Mouse (Mus musculus) liver, embryonic 14.5 days (tissue): ENCODE data around the gene Lbhd1. TPM values are rescaled to one million over a fixed set of nuclear protein-coding genes. Genes with fewer than 3 reads are reported as not detected.

Source experiments
- ATAC-seq: fragments of 200-750 bp; cut with Nextera tagmentation; 2 replicates; pipeline ENCODE4 v1.8.0; 2017; ENCODE audit warnings: moderate number of reproducible peaks, mild to moderate bottlenecking, moderate library complexity; ENCODE audit not compliant: insufficient read depth
- DNase-seq, 3 experiments: peaks; one replicate each; pipeline ENCODE4 v3.0.0-alpha.2; 2012 to 2013; ENCODE audit warnings: low read depth in 3 of 3, low spot score in 3 of 3
- H3K27ac ChIP-seq: fragments of 300-500 bp; sonication (generic); 2 replicates; pipeline ENCODE4 v1.5.1; 2014; ENCODE audit warnings: moderate library complexity, mild to moderate bottlenecking, control low read depth, inconsistent platforms
- H3K27me3 ChIP-seq: fragments of 300-500 bp; sonication (generic); 2 replicates; pipeline ENCODE4 v1.6.1; 2014; ENCODE audit warnings: mild to moderate bottlenecking, low read length, moderate library complexity; ENCODE audit not compliant: control insufficient read depth, insufficient read depth
- H3K36me3 ChIP-seq: fragments of 300-500 bp; sonication (generic); replicated peaks from 2 replicates; pipeline ENCODE4 v1.6.1; 2014; ENCODE audit warnings: low read depth; ENCODE audit not compliant: control insufficient read depth, insufficient read depth
- H3K4me1 ChIP-seq, 2 experiments: fragments of 200-500 bp in 1 of 2; fragments of 300-500 bp in 1 of 2; sonication (generic) in 1 of 2; replicated peaks; 2 replicates each; pipeline ENCODE4 v1.6.1; 2012 to 2014; ENCODE audit warnings: antibody characterized with exemption in 1 of 2, inconsistent platforms in 1 of 2, low read length in 1 of 2; ENCODE audit not compliant: control insufficient read depth in 2 of 2, insufficient read depth in 2 of 2
- H3K4me2 ChIP-seq: fragments of 300-500 bp; sonication (generic); 2 replicates; pipeline ENCODE4 v1.6.1; 2014; ENCODE audit warnings: low read depth, mild to moderate bottlenecking, control low read depth, moderate library complexity
- H3K4me3 ChIP-seq, 2 experiments: fragments of 200-500 bp in 1 of 2; fragments of 300-500 bp in 1 of 2; sonication (generic) in 1 of 2; 2 replicates each; pipeline ENCODE4 v1.5.1; 2012 to 2014; ENCODE audit warnings: low read depth in 2 of 2, low read length in 2 of 2, mild to moderate bottlenecking in 2 of 2, control low read depth in 1 of 2, inconsistent platforms in 1 of 2, moderate library complexity in 1 of 2; ENCODE audit not compliant: insufficient read depth in 1 of 2
- H3K9ac ChIP-seq: fragments of 300-500 bp; sonication (generic); replicated peaks from 2 replicates; pipeline ENCODE4 v1.6.1; 2014; ENCODE audit warnings: mild to moderate bottlenecking, control low read depth, moderate library complexity
- H3K9me3 ChIP-seq: fragments of 300-500 bp; sonication (generic); 2 replicates; pipeline ENCODE4 v1.6.1; 2016; ENCODE audit warnings: low read length, mixed read lengths; ENCODE audit not compliant: control insufficient read depth
- CTCF ChIP-seq: IDR thresholded peaks from 2 replicates; pipeline ENCODE4 v1.5.1; 2016; ENCODE audit warnings: antibody characterized with exemption, low read depth, control low read depth
- EP300 ChIP-seq: IDR thresholded peaks from 2 replicates; pipeline ENCODE4 v1.6.1; 2016; ENCODE audit warnings: antibody characterized with exemption, low read depth
- WGBS: fragments of 180-500 bp; shearing (Covaris S2); extraction: QIAGEN DNeasy Blood & Tissue Kit; methylation state at CpG from one replicate; pipeline ENCODE4 v1.1.7; 2014; ENCODE audit not compliant: insufficient replicate concordance; 5-methylcytosine and 5-hydroxymethylcytosine counted together
- polyA plus RNA-seq, 2 experiments: library from polyadenylated mRNA; depleted of rRNA in 1 of 2; stranded (reverse) in 1 of 2; unstranded in 1 of 2; fragments of >200 nt; fragmentation: Nextera tagmentation in 1 of 2; extraction: Ambion mirVana in 1 of 2; gene quantifications; 2 replicates each; pipeline versions ENCODE4 v1.2.1 to v1.2.3; 2012 to 2014

Gene Lbhd1
- polyA plus RNA-seq, 2 experiments, result 3.7 to 43.7 TPM

DNA sequence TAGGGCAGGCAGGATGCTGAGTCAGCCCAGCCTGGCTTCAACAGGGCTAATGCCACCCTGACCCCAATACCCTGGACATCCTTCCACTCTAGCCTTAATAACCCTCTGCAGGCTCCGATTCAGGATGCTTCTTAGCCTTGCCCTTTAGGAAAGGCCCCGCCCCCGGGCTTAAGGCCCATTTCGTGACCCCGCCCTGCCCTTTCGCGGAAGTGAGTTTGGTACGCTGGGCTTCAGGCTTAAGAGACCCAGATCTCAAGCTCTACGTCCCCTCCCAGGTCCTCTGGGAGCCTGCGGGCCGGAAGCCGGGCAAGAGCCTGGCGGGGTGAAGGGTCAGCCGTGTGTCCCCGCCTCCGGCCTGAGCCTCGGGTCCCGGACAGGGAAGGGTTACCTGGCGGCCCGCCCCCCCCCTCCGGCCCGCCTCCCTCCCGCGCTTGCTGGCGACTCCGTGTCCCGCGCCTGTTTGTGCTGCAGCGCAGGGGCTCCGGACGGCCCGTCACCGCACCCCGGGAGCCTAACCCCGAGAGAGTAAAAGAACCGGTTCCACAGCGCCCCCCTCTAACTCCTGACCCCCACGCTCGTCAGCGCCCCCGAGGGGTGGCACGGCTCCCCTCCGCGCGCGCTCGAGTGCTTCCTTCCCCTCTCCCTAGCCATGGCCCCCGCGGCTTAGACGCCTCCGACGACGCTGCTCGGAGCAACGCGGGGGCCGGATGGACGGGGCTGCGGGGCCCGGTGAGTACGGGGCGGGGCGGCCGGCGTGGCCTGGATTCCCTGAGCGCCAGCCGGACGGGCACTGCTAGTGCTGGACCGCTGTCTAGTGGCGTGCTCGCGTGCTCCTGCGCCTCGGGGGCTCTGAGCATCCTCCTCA is 45.9 kb downstream of the Lbhd1 start, which contains the start of the genes Rom1 and Eml3:
TSS of gene Rom1 (minus strand) at position 133 of the 865 bp plus-strand sequence.
TSS of gene Eml3 (plus strand) at position 329 of the 865 bp plus-strand sequence.
- ATAC-seq (peak; percentile 75), DNase-seq (peak; percentile 64 to 79 (median 74))
- TF ChIP-seq CTCF, result peak; percentile 67
- TF ChIP-seq EP300, result no peak
- Histone ChIP-seq H3K27me3 (no peaks in the 10 kb centered on the region), H3K27ac (peak within 1 kb of the TSS; percentile 64), H3K9me3 (no peaks in the 10 kb centered on the region), H3K9ac (peak within 1 kb of the TSS; percentile 74), H3K36me3 (peaks cover 8% of the 10 kb centered on the region), H3K4me3 (peak within 1 kb of the TSS; percentile 70 to 72), H3K4me1 (peaks cover 20 to 30% of the 10 kb centered on the region in 2 experiments), H3K4me2 (peak within 1 kb of the TSS; percentile 76)
- WGBS, result under 1% methylated on average over 72 of the region's 74 CpGs

DNA sequence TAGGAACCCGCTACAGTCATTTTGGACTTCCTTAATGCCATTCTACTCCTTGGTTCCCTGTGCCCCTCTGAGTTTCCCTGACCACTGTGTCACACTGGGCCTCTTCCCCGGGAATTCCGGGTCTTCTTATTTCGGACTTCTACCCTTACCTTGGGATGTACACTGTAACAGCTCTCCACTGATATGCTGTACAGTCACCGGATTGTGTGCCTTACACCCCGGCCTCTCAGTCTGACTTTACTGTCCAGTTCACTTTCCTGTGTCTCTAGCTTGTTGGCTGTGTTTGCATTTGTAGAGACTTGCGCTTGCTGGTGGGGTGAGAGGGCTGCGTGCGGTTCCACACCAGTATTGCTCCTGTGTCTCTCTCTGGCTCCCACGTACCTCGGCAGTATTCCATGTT is 46.6 kb downstream of the Lbhd1 start:
- H3K4me3 ChIP-seq, result peak overlapping the region; percentile 70 to 72
- DNase-seq (no peak), ATAC-seq (no peak)
- H3K36me3 ChIP-seq, result peaks cover 8% of the 10 kb centered on the region
- peak overlapping the region; percentile 74 for H3K9ac ChIP-seq
- peak overlapping the region; percentile 76 for H3K4me2 ChIP-seq
- WGBS, result 8% methylated on average over 11 of the region's 11 CpGs
- no peak overlapping the region; the same call in 1 of the 2 replicates for H3K27ac ChIP-seq
- H3K27me3 ChIP-seq, result no peaks in the 10 kb centered on the region
- no peaks in the 10 kb centered on the region for H3K9me3 ChIP-seq
- TF ChIP-seq EP300 (no peak), CTCF (no peak)
- H3K4me1 ChIP-seq, result peaks cover 20 to 30% of the 10 kb centered on the region in 2 experiments

DNA sequence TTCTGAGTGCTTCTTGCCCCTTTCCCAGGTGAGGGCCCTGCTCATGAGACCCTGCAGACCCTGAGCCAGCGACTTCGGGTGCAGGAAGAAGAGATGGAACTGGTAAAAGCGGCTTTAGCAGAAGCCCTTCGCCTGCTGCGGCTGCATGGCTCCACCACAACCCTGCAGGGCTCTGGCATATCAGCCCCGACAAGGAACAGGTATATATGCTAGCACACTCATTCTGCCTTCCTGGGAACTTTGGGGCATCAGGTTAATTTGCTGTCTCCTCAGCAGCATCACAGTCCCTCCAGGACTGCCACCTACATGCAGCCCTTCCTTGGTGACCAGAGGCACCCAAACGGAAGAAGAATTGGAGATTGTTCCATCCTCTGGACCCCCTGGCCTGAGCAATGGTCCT is 47.2 kb downstream of the Lbhd1 start:
- DNase-seq (no peak), ATAC-seq (no peak)
- no peaks in the 10 kb centered on the region for H3K9me3 ChIP-seq
- peak overlapping the region; percentile 70 to 72; a peak in 2 of 4 replicates for H3K4me3 ChIP-seq
- H3K4me2 ChIP-seq, result peak overlapping the region; percentile 76
- no peak overlapping the region for H3K27ac ChIP-seq
- H3K4me1 ChIP-seq, result peaks cover 20 to 30% of the 10 kb centered on the region in 2 experiments
- WGBS, result 69% methylated on average over 7 of the region's 7 CpGs
- peaks cover 8% of the 10 kb centered on the region for H3K36me3 ChIP-seq
- no peak overlapping the region for H3K9ac ChIP-seq
- TF ChIP-seq CTCF (no peak), EP300 (no peak)
- H3K27me3 ChIP-seq, result no peaks in the 10 kb centered on the region

DNA sequence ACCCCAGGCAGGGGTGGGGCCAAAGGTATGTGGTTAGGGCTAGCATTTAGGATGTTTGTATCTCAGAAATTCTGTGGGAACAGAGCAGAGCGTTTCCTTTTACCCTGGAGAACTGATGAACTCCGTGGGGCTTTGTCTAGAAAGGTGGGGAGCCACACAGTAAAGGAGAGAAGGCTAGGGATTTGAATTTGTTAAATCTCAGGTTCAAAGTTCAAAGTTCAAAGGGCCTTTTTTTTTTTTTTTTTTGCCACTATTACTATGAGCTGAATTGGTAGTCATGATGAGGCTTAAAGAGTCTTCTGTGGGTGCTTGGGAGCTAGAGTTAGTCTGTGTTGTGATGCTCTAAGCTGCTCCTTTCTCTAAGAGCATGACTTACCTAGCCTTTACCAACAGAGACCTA is 53.2 kb downstream of the Lbhd1 start:
- Histone ChIP-seq H3K4me3 (no peak overlapping the region), H3K9ac (no peak overlapping the region), H3K27me3 (no peaks in the 10 kb centered on the region), H3K36me3 (peaks cover 10% of the 10 kb centered on the region), H3K4me1 (peaks cover 4 to 7% of the 10 kb centered on the region in 2 experiments), H3K9me3 (no peaks in the 10 kb centered on the region), H3K4me2 (no peak overlapping the region), H3K27ac (no peak overlapping the region)
- DNase-seq (no peak), ATAC-seq (no peak)
- TF ChIP-seq CTCF (no peak), EP300 (no peak)
- 84% methylated on average over 2 of the region's 2 CpGs for WGBS

DNA sequence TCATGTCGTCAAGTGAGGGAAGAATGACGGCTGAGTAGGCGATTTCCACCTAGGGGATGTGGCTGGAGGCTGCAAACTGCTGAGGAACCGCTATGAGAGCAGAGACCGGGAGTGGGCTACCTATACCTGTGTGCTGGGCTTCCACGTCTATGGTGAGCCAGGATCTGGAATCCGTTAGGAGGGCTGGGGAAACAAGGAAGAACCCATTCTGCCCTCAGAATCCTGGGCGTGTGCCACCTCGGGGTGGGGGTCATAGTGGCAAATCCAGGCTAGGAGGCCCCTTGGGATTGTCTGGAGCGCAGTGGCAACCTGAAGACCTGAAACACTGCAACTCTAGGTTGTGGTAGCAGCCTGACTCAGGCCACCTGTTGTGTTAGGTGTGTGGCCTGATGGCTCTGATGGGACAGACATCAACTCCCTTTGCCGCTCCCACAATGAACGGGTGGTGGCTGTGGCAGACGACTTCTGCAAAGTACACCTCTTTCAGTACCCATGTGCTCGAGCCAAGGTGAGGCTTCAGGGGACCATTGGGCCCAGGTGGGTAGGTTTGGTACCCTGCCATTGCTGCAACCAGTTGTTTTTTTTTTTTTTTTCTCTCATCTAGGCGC is 57.1 kb downstream of the Lbhd1 start:
- ATAC-seq, result no peak
- WGBS, result 74% methylated on average over 15 of the region's 15 CpGs
- Histone ChIP-seq H3K9me3 (no peaks in the 10 kb centered on the region), H3K4me1 (peaks cover 22 to 25% of the 10 kb centered on the region in 2 experiments), H3K4me3 (no peak overlapping the region), H3K36me3 (peaks cover 17% of the 10 kb centered on the region), H3K4me2 (no peak overlapping the region), H3K9ac (no peak overlapping the region), H3K27me3 (no peaks in the 10 kb centered on the region), H3K27ac (no peak overlapping the region)
- no peak for DNase-seq
- no peak for TF ChIP-seq EP300
- no peak for TF ChIP-seq CTCF
